Mouse (Mus musculus) midbrain, postnatal 0 days (tissue): Measurements from ENCODE around the gene Trappc13. TPM values are rescaled to one million over a fixed set of nuclear protein-coding genes. Genes with fewer than 3 reads are reported as not detected.

Source experiments
- ATAC-seq: fragments of 200-750 bp; cut with Nextera tagmentation; 2 replicates; pipeline ENCODE4 v1.8.0; 2017; ENCODE audit warnings: moderate number of reproducible peaks, mild to moderate bottlenecking, moderate TSS enrichment, moderate library complexity; ENCODE audit not compliant: low FRiP score
- DNase-seq: peaks from one replicate; pipeline ENCODE4 v3.0.0-alpha.2; 2015; ENCODE audit warnings: low spot score
- H3K27ac ChIP-seq: fragments of 300-500 bp; sonication (generic); 2 replicates; pipeline ENCODE4 v1.5.1; 2014; ENCODE audit warnings: low read depth, mild to moderate bottlenecking, low read length, mixed read lengths
- H3K27me3 ChIP-seq: fragments of 300-500 bp; sonication (generic); 2 replicates; pipeline ENCODE4 v1.6.1; 2014; ENCODE audit warnings: low read length, control low read depth, mixed read lengths; ENCODE audit not compliant: insufficient read depth
- H3K36me3 ChIP-seq: fragments of 300-500 bp; sonication (generic); 2 replicates; pipeline ENCODE4 v1.6.1; 2014; ENCODE audit warnings: low read length, control low read depth, mixed read lengths; ENCODE audit not compliant: insufficient read depth
- H3K4me1 ChIP-seq: fragments of 300-500 bp; sonication (generic); 2 replicates; pipeline ENCODE4 v1.6.1; 2014; ENCODE audit warnings: mild to moderate bottlenecking, control low read depth, antibody characterized with exemption, low read length, mixed read lengths; ENCODE audit not compliant: insufficient read depth
- H3K4me2 ChIP-seq: fragments of 300-500 bp; sonication (generic); 2 replicates; pipeline ENCODE4 v1.6.1; 2014; ENCODE audit warnings: low read depth, mild to moderate bottlenecking, low read length, mixed read lengths; ENCODE audit not compliant: poor library complexity, severe bottlenecking
- H3K4me3 ChIP-seq: fragments of 300-500 bp; sonication (generic); 2 replicates; pipeline ENCODE4 v1.5.1; 2014; ENCODE audit warnings: low read depth, mild to moderate bottlenecking, low read length, moderate library complexity
- H3K9ac ChIP-seq: fragments of 300-500 bp; sonication (generic); replicated peaks from 2 replicates; pipeline ENCODE4 v1.6.1; 2014; ENCODE audit warnings: mild to moderate bottlenecking, low read length, moderate library complexity, mixed read lengths; ENCODE audit not compliant: poor library complexity, severe bottlenecking
- H3K9me3 ChIP-seq: fragments of 300-500 bp; sonication (generic); 2 replicates; pipeline ENCODE4 v1.6.1; 2016; ENCODE audit warnings: low read length, control low read depth
- CTCF ChIP-seq: IDR thresholded peaks from 2 replicates; pipeline ENCODE4 v1.5.1; 2016; ENCODE audit warnings: antibody characterized with exemption, mild to moderate bottlenecking
- WGBS: fragments of 180-500 bp; shearing (Covaris S2); extraction: QIAGEN DNeasy Blood & Tissue Kit; methylation state at CpG from one replicate; pipeline ENCODE4 v1.1.7; 2014; 5-methylcytosine and 5-hydroxymethylcytosine counted together
- polyA plus RNA-seq: library from polyadenylated mRNA; unstranded; fragments of >200 nt; fragmentation: Nextera tagmentation; extraction: Ambion mirVana; gene quantifications from 2 replicates; pipeline ENCODE4 v1.2.1, GENCODE M21; 2015
- total RNA-seq: library from RNA; depleted of rRNA; stranded (reverse); fragments of >200 nt; gene quantifications from 2 replicates; pipeline ENCODE4 v1.2.3, GENCODE M21; 2014; rRNA removed

Trappc13 gene
- total and polyA plus RNA-seq, 2 experiments from 2014 or later, result 35.1 to 46.2 TPM

GRCm38 (mm10) chr13:104101606-104102235 is 76.5 kb downstream of the Trappc13 start:
- H3K27me3 ChIP-seq, result no peaks in the 10 kb centered on the region
- 0 out of 2 replicates have a peak, but pooled peaks cover 3% of the 10 kb centered on the region for H3K9me3 ChIP-seq
- no peak overlapping the region for H3K4me2 ChIP-seq
- H3K4me1 ChIP-seq, result no peaks in the 10 kb centered on the region
- H3K9ac ChIP-seq, result no peak overlapping the region
- no peak overlapping the region for H3K4me3 ChIP-seq
- no peak overlapping the region for H3K27ac ChIP-seq
- no peak for TF ChIP-seq CTCF
- 86% methylated on average over 5 of the region's 5 CpGs for whole genome bisulfite sequencing
- DNase-seq (no peak), ATAC-seq (no peak)
- H3K36me3 ChIP-seq, result no peaks in the 10 kb centered on the region

GRCm38 (mm10) chr13:104100416-104100815 is 77.9 kb downstream of the Trappc13 start:
- no peak overlapping the region for H3K9ac ChIP-seq
- DNase-seq (no peak), ATAC-seq (no peak)
- H3K36me3 ChIP-seq, result no peaks in the 10 kb centered on the region
- H3K27me3 ChIP-seq, result no peaks in the 10 kb centered on the region
- no peaks in the 10 kb centered on the region for H3K4me1 ChIP-seq
- no peak overlapping the region for H3K4me2 ChIP-seq
- H3K27ac ChIP-seq, result no peak overlapping the region
- WGBS, result 92% methylated on average over 4 of the region's 4 CpGs
- no peak overlapping the region for H3K4me3 ChIP-seq
- TF ChIP-seq CTCF, result no peak; the same call in 1 of the 2 replicates
- H3K9me3 ChIP-seq, result 0 out of 2 replicates have a peak, but pooled peaks cover 3% of the 10 kb centered on the region

DNA sequence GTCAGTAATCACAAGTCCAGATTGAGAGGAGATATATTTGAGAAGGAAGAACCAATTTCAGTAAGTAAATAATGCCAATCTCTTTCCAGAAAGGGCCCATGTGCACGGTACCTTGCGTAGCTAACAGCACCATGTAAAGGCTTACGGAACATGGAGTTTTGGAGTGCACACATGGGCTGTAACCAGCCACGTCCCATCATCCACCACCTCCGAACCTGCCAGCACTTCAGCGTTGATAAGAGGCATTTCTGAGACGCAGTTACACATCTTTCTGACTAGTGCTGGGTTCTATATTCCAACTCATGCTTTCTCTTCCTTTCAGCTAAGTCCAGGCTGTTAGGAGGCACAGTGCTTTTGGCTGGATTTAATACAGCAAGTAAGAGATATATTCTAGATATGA is 81.1 kb downstream of the Trappc13 start:
- ATAC-seq, result no peak

DNA sequence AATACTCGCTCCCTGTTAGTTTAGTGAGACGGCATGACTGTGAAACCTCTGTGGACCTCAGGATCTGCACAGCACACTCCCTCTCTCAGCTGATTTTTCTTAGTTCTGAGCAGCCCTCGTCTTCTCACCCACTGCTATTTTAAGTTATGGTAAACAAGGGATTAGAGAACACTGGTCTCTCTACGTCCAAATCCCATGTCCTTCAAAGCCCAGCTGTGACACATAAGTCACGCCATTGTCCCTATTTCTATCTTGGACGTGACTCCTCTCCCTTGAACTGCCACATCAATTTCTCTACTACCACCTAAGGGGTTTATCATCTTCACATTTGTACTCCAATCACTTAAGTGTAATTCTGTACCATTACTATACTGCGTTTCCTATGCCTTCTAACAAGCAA is 82.3 kb downstream of the Trappc13 start:
- no peak overlapping the region for H3K4me2 ChIP-seq
- WGBS, result 42% methylated on average over 7 of the region's 7 CpGs
- no peak for ATAC-seq

More for the DNA sequence above, 81.1 kb downstream of the Trappc13 start:
- H3K9ac ChIP-seq, result no peak overlapping the region
- no peak for TF ChIP-seq CTCF
- no peaks in the 10 kb centered on the region for H3K9me3 ChIP-seq
- WGBS, result 97% methylated on average over 7 of the region's 7 CpGs
- DNase-seq, result no peak
- no peaks in the 10 kb centered on the region for H3K4me1 ChIP-seq
- H3K4me2 ChIP-seq, result no peak overlapping the region
- peaks cover 11% of the 10 kb centered on the region; the same call in 1 of the 2 replicates for H3K36me3 ChIP-seq
- H3K4me3 ChIP-seq, result no peak overlapping the region
- no peaks in the 10 kb centered on the region for H3K27me3 ChIP-seq
- no peak overlapping the region for H3K27ac ChIP-seq

GRCm38 (mm10) chr13:104094531-104095385 is 83.5 kb downstream of the Trappc13 start:
- H3K4me2 ChIP-seq, result no peak overlapping the region
- no peak overlapping the region for H3K9ac ChIP-seq
- DNase-seq (no peak), ATAC-seq (no peak)
- peaks cover 11% of the 10 kb centered on the region; the same call in 1 of the 2 replicates for H3K36me3 ChIP-seq
- H3K9me3 ChIP-seq, result no peaks in the 10 kb centered on the region
- no peaks in the 10 kb centered on the region for H3K27me3 ChIP-seq
- H3K27ac ChIP-seq, result no peak overlapping the region
- H3K4me3 ChIP-seq, result no peak overlapping the region
- TF ChIP-seq CTCF, result no peak
- WGBS, result 85% methylated on average over 11 of the region's 11 CpGs
- H3K4me1 ChIP-seq, result no peaks in the 10 kb centered on the region

More for the DNA sequence above, 82.3 kb downstream of the Trappc13 start:
- no peak for DNase-seq
- Histone ChIP-seq H3K4me1 (no peaks in the 10 kb centered on the region), H3K36me3 (peaks cover 11% of the 10 kb centered on the region; the same call in 1 of the 2 replicates), H3K4me3 (no peak overlapping the region), H3K27me3 (no peaks in the 10 kb centered on the region), H3K9ac (no peak overlapping the region), H3K9me3 (no peaks in the 10 kb centered on the region), H3K27ac (no peak overlapping the region)
- TF ChIP-seq CTCF, result no peak

Other genes starting within 250 kb of the Trappc13 start
- 91.3 and 94.1 TPM in 2 replicates for gene Nln, start 68.9 kb downstream of the Trappc13 start, total RNA-seq
- 59.2 and 60.2 TPM in 2 replicates for gene Nln, start 68.9 kb downstream of the Trappc13 start, polyA plus RNA-seq
- gene Sgtb, start 68.7 kb downstream of the Trappc13 start, total RNA-seq, result 32.5 and 33.0 TPM in 2 replicates
- 19.8 and 21.2 TPM in 2 replicates for gene Sgtb, start 68.7 kb downstream of the Trappc13 start, polyA plus RNA-seq
- gene Trim23, start 328 bp upstream of the Trappc13 start, total RNA-seq, result 36.1 and 49.0 TPM in 2 replicates
- 31.7 and 31.8 TPM in 2 replicates for gene Trim23, start 328 bp upstream of the Trappc13 start, polyA plus RNA-seq
- 2.8 and 3.6 TPM in 2 replicates for gene Cenpk, start 50.1 kb upstream of the Trappc13 start, total RNA-seq
- gene Cenpk, start 50.1 kb upstream of the Trappc13 start, polyA plus RNA-seq, result 8.6 and 9.8 TPM in 2 replicates
- 5.3 and 5.6 TPM in 2 replicates for gene Ppwd1, start 50.4 kb upstream of the Trappc13 start, total RNA-seq
- gene Ppwd1, start 50.4 kb upstream of the Trappc13 start, polyA plus RNA-seq, result 5.2 and 6.7 TPM in 2 replicates
- gene Adamts6, start 109.4 kb upstream of the Trappc13 start, total RNA-seq, result 4.6 and 5.6 TPM in 2 replicates
- 0.33 and 0.38 TPM in 2 replicates for gene Adamts6, start 109.4 kb upstream of the Trappc13 start, polyA plus RNA-seq